Mouse (Mus musculus) cortical plate, adult 2 months (tissue): ENCODE data around the gene Lat.

Source experiments
- CTCF ChIP-seq: fragments of 200-500 bp; IDR thresholded peaks from 2 replicates; pipeline ENCODE4 v1.5.1; 2011; ENCODE audit warnings: mild to moderate bottlenecking, control low read depth, low read length; ENCODE audit not compliant: insufficient read depth; ENCODE audit errors: extremely low read depth
- POLR2A ChIP-seq: fragments of 200-500 bp; IDR thresholded peaks from 2 replicates; pipeline ENCODE4 v1.6.1; 2011; ENCODE audit warnings: mild to moderate bottlenecking, low read length, control low read depth; ENCODE audit not compliant: insufficient read depth; ENCODE audit errors: extremely low read depth

DNA sequence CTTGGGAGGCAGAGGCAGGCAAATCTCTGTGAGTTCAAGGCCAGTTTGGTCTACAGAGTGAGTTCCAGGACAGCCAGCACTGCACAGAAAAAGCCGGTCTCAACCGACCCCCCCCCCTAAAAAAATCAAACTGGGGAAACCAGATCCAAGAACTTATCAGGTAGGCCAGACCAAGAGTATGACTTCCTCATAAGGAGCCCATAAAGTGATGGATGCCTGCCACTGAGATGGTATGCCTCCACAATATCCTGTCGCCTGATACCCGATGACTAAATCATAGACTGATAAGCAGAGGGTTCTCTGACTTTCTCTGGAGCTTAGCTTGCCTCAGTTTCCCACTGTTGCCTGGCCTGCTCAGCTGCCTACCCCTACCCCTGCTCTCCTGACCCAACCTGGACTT is 28.5 kb upstream of the Lat start:
- TF ChIP-seq CTCF (no peak), POLR2A (no peak)
